Mouse (Mus musculus): ENCODE data around the gene Actl10.

Actl10 gene

DNA sequence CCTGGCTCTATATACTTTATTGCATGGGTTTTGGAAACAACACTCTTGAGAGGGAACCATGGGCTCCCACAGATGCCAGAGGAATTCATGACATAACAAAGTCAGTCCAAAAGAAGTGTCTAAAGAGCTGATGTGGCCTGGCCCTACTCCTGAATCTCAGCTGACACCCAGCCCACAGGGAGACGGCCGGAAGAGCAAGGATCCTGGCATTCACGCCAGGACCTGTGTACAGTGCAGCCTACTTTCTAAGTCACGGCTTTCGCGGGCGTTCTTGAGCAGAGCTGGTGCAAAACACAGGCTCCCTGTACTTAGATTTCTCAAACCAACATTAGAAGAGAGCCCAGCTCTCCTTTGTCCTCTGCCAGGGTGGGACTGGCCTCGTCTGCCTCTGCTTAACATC lies 29.0 kb downstream of the Actl10 start:
- no peak for DNase-seq (ENCODE audit: low read depth, low spot score)

DNA sequence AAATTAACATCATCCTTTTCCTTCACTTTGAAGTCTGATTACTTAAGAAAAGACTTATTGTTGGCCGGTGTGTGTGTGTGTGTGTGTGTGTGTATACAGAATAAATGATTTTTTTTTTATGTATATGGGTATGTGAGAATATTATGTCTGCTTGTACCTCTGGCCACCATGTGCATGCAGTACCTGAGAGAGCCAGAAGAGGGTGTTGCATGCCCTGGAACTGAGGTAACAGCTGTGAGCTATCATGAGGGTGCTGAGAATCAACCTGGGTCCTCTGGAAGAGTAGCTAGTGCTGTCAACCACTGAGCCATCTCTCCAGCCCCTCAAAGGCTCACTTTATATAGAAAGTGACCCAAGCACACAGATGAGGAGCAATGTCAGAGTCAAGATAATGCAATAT lies 29.8 kb downstream of the Actl10 start:
- no peak for DNase-seq (ENCODE audit: low read depth, low spot score)

DNA sequence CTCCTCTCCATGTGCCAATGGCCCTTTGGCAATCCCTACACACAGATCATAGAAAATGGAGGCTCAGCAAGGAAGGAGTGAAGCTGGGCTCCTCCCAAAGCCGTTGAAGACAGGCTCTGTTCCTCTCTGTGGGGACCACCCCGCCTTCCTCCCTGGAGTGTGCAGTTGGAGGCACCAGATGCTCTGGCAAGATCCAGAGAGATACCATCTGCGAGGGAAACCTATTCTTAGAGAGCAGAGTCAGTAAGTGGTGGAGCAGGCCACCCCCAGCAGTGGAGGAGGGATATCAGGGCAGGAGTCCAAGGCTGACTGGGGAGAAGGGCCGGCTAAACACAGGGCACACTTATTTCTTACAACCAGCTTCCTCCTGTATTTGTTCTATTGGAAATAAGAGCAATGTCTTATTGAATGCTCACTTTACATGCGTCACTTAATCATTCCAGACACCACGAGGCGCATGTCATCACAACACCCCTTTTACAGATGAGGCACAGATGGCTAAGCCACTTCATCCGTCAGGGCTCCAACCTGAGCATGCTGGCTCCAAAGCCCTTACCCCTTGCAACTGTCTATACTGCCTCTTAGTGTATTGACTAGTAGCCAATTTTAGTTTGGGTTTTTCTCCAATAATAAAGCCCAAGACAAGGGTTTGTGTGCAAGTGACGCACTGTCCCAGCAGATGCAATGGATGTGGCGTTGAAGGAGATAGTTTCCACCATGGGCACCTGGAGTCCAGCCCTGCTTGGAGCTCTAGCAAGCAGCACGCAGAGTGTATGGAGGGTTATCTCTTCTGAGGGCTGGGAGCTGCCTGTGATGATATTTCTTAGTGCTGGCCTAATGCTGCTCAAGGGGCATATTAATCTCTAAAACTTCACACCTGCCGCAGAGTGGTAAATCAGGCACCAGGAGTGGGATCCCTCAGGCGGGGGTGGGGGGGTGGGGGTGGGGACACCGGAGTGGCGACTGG lies 32.6 kb downstream of the Actl10 start:
- DNase-seq (ENCODE audit: low read depth, low spot score): peak; percentile 95

DNA sequence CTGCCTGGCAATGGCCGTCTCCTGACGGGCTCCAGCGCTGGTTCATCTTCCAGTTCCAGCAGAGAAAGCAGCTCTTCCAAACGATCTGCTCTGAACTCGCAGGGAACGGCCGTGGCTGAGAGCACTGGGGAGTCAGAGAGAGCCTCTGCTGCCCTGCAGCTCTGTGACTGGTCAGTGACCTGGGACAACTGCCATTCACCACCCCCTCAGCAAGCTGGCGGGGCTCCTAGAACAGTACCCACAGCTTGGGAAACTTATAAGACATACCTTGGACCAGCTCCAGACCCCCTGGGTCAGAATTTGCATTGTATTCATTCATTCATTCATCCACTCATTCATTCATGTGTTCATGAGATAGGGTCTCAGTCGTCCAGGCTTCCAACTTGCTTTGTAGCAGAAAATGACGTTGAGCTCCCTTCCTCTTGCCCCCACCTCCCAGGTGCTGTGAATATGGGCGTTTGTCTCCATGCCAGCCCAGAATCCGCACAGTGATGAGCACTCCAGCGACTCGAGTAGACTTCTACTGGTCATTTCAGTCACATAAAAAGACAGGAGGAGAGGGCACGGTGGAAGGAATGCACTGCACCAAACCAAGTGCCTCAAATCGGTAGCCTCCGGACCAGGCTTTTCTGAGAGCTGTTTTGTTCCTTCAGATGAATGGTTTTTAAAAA lies 33.5 kb downstream of the Actl10 start:
- DNase-seq (ENCODE audit: low read depth, low spot score): no peak

DNA sequence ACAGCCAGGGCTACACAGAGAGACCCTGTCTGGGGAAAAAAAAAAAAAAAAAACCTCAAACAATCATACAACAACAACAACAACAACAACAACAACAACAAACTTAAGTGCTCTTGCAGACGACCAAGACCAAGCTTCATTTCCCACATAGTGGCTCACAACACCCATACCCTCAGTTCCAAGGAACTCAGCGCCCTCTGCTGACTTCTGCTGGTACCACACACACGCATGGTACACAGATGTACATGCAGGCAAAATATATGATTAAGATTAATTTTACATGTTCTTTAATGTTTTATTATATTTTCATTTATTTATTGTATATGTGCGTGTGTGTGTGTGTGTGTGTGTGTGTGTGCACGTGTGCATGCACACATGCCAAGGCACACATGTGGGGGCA lies 34.8 kb downstream of the Actl10 start:
- DNase-seq (ENCODE audit: low read depth, low spot score): no peak

DNA sequence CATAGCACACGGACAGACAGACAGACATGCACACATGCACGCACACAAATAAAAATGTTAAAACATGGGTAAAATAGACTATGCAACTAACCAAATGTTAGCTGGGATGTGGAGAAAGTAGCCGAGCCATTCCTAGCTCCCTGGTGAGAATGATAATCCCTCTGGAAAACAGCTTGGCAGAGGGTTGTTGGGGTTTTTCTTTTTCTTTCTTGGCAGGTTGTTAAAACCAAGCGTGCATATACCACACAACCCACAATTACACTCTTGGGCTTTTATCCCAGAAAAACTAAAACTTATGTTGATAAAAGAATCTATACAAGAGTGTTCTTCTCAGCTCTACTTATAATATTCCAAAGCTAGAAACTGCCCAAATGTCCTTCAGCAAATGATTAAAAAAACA lies 37.5 kb downstream of the Actl10 start:
- peak; percentile 79 for DNase-seq (ENCODE audit: low read depth, low spot score)

DNA sequence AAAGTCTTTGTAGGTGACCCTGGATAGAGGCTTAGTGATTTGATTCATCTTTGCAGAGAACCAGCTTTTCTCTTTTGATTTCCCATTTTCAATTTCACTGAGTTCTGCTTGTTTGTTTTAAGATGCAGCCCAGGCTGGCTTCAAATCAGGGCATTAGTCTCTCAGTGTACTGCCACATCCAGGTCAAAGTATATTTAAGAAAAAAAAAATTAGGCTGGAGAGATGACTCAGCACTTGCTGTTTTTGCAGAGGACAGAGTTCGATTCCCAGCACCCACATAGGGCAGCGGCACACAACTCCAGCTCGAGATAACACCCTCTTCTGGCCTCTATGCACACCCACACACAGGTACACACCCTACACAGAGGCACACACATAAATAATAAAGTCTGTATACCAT lies 39.7 kb downstream of the Actl10 start:
- no peak for DNase-seq (ENCODE audit: low read depth, low spot score)

DNA sequence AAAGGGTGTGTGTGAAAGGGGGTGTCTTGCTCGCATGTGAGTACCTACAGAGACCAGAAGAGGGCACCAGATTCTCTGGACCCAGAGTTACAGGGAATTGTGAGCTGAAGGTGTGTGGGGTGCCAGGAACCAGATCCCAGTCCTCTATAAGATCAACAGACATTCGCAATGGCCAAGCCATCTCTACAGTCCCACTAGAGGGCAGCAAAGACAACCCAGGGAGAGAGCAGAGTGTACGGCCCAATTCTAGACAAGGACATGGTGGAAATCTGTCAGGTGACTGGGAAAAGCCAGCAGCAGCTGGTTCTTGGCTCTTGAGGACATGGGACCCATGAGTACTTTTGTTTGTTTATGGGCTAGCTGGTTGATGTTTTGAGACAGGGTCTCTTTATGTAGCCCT lies 41.4 kb downstream of the Actl10 start:
- no peak for DNase-seq (ENCODE audit: low read depth, low spot score)

DNA sequence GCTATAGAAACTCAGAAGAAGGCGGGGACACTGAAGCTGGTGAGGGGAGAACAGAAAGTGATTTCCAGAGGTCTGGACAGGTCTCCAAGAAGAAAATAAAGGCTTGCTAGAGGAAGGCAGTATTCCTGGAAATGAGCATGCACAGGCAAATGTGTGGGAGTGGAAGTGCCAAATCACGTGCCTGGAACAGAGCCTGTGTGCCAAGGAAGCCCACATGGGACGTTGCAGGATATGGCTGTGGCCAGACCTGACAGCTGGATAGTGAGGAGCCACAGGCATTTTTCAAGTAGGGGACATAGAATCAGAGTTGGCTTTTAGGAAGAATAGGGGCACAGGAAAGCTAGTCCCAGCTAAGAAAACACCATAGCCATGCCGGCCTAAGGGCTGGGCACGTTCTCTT lies 44.2 kb downstream of the Actl10 start:
- DNase-seq (ENCODE audit: low read depth, low spot score): no peak

DNA sequence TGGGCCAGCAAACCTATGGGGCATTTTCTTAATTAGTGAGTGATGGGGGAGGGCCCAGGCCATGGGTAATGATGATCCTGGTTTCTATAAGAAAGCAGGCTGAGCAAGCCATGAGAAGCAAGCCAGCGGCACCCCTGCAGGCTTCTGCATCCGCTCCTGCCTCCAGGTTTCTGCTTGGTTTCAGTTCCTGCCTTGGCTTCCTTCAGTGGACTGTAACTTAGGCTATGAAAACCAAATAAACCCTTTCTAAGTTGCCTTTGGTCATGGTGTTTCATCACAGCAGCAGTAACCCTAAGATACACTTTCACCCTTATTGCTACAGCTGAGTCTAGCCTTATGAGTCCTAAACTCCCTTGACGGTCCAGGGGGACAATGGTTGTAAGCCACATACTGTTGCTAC lies 45.8 kb downstream of the Actl10 start:
- DNase-seq (ENCODE audit: low read depth, low spot score): no peak

DNA sequence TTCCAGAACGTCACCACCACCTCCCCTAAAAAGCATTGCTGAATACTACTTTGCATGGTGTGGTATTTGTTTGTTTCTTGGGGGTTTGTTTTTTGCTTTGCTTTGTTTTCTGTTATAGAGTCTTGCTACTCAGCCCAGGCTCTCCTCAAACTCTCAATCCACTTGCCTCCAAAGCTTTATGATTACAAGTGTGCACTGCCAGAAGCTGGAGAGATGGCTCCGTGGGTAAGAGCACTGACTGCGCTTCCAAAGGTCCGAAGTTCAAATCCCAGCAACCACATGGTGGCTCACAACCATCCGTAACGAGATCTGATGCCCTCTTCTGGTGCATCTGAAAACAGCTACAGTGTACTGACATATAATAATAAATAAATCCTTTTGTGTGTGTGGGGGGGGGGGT lies 49.0 kb downstream of the Actl10 start:
- DNase-seq (ENCODE audit: low read depth, low spot score): no peak

DNA sequence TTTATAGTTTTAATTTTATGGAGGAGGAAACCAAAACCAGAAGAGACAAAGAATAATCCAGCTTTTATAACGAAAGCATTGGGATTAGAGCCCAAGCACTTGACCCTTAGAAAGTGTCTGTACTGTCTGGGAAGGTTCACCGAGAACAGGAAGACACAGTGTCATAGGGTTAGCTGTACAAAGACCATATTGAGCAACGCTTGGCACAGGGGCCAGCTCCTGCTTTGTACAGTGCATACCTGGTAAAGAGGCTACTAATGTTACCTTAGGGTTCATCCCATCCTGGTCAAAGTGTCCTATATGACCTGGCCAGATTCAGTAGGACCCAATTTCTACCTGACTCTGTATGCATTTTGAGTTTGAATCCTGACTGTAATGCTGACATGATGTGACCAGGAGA lies 49.7 kb downstream of the Actl10 start:
- no peak for DNase-seq (ENCODE audit: low read depth, low spot score)
